Mouse (Mus musculus) macrophage (primary cell): Measurements from ENCODE around the gene Myg1. TPM values are rescaled to one million over a fixed set of nuclear protein-coding genes. Genes with fewer than 3 reads are reported as not detected.
A peak's percentile ranks its signal among the peaks of the same experiment; 100 is the strongest.

Experiments used
- H3K27ac ChIP-seq: fragments of 350-480 bp; formaldehyde crosslinking; 2 replicates; pipeline ENCODE4 v1.9.0; 2021
- H3K36me3 ChIP-seq: fragments of 350-480 bp; formaldehyde crosslinking; 2 replicates; pipeline ENCODE4 v1.9.0; 2021; ENCODE audit errors: inconsistent target
- H3K4me3 ChIP-seq: fragments of 350-480 bp; formaldehyde crosslinking; 2 replicates; pipeline ENCODE4 v1.9.0; 2021; ENCODE audit errors: inconsistent target
- H3K79me2 ChIP-seq: fragments of 350-480 bp; formaldehyde crosslinking; 2 replicates; pipeline ENCODE4 v1.9.0; 2021; ENCODE audit errors: inconsistent target
- WGBS: methylation state at CpG from one replicate; pipeline ENCODE4 v1.1.7; 2026; ENCODE audit warnings: inconsistent platforms; ENCODE audit not compliant: missing documents; 5-methylcytosine and 5-hydroxymethylcytosine counted together
- polyA plus RNA-seq: library from polyadenylated mRNA; stranded (reverse); fragments of 250-400 nt; gene quantifications from 3 replicates; pipeline ENCODE4 v1.2.4, GENCODE M21; 2018; ENCODE audit warnings: inconsistent platforms
- total RNA-seq, 78 experiments: library from RNA; depleted of rRNA; stranded (reverse); fragments of 250-400 nt; gene quantifications; 1 replicate in 9 of 78; 2 replicates in 24 of 78; 3 replicates in 43 of 78; 4 replicates in 2 of 78; pipeline ENCODE4 v1.2.4; 2018; ENCODE audit warnings: inconsistent platforms in 56 of 78

Myg1 gene
- 10 to 100 TPM in 25 of 26 experiments, 1 to 10 TPM in 1; 10.0 to 65.5 (median 29.2) TPM for total RNA-seq (2018; cell fraction: chromatin; rRNA removed)
- total RNA-seq (2018; cell fraction: cytosol; rRNA removed): 10 to 100 TPM; 13.4 to 27.8 (median 20.5) TPM
- total RNA-seq (2018; cell fraction: nucleus; rRNA removed): 10 to 100 TPM; 12.6 to 75.2 (median 23.6) TPM
- 15.1 to 28.2 TPM (median 21.0 TPM) in 3 replicates for polyA plus RNA-seq

DNA sequence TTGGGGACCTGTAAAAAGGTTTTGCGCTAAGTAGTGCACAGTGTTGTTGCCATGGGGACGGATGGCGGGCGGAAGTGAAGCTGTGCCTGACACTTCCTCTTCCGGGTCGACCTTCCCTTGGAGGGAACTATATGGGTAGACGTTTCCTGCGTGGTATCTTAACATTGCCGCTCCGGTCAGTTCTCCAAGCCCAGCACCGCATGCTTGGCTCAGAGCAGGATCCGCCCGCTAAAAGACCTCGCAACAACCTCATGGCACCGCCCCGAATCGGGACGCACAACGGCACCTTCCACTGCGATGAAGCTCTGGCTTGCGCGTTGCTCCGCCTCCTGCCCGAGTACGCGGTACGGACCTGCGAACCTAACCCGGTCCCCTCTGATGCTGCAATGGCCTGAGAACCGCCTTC is at the start of gene Myg1:
Gene Myg1, plus strand, starts transcription at position 100 of the 406 bp plus-strand sequence.
- peaks cover 40% of the 10 kb centered on the region for H3K79me2 ChIP-seq
- H3K27ac ChIP-seq: peak within 1 kb of the TSS; percentile 58
- peaks cover 26% of the 10 kb centered on the region; the same call in 1 of the 2 replicates for H3K36me3 ChIP-seq
- under 1% methylated on average over 30 of the region's 30 CpGs for WGBS
- peak within 1 kb of the TSS; percentile 84 for H3K4me3 ChIP-seq

DNA sequence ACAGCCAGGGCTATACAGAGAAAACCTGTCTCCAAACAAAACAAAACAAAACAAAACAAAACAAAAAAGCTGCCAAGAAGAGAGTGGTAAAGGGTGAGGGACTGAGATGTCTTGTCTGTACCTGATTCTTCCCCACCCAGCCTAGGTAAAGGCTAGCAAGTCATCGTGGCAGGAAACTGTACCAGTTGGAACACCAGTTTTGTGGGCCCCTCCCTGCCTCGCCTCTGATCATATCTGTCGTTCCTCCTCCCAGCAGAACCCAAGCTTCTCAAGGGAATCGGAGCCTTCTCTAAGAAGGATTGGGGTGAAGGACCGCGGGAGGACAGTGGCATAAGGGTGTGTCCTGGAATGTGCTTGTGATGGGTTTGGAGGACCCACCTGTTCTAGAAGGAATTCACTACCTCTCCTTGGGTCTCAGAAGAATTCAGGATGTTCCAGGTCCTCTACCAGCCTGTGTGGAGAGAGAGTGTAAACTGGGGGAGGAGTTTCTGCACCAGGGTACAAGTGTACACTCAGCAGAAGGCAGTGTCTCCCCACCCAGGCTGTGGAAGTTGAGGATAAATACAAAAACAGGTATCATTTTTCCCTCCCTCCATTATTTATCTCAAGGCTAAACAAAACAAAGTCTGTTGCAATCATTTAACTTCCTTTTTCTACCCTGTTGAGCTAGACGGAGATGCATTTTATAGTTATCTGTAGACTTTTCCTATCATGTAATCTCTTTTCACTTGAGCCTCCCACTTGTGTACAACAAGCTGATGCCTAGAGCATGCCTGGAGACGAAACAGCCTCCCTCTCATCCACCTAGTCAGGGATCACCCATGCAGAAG is 48.8 kb upstream of the Myg1 start:
- Histone ChIP-seq H3K27ac (peak overlapping the region; percentile 27), H3K36me3 (peaks cover 10% of the 10 kb centered on the region; the same call in 1 of the 2 replicates), H3K4me3 (no peak overlapping the region), H3K79me2 (peaks cover 27% of the 10 kb centered on the region)
- 47% methylated on average over 8 of the region's 8 CpGs for WGBS

DNA sequence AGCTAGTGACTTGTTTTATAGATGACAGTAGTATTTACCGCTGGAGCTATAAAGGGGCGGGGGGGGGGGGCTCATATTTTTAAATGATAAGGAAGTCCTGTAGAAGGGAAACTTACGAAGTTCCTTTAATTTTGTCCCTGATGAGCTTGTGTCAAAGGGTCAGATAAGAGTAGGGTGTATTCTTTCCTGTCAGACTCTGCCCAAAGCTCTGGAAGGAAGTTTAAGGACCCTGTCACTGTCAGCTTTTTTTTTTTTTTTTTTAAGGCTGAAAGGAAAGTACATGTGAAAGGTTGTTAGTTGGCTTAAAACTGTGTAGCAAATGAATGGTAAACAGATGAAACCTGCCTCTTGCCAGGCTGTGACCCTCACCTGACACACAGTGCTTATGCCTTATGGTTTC is 47.9 kb upstream of the Myg1 start:
- no peak overlapping the region for H3K27ac ChIP-seq
- 61% methylated on average over 3 of the region's 3 CpGs for WGBS

DNA sequence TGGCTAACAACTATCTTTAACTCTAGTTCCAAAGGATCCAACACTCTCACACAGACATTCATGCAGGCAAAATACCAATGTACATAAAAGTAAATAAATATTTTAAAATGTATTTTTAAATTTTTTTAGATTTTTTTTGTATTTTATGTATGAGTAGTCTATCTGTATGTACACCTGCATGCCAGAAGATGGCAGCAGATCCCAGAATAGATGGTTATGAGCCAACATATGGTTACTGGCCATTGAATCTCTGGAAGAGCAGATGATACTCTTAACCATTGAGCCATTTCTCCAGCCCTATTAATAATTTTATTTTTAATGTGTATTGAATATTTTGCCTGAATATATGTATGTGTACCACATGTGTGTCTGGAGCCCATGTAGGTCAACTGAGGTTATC is 44.1 kb upstream of the Myg1 start:
- H3K79me2 ChIP-seq: no peaks in the 10 kb centered on the region
- H3K4me3 ChIP-seq: no peak overlapping the region
- H3K36me3 ChIP-seq: no peaks in the 10 kb centered on the region
- no peak overlapping the region for H3K27ac ChIP-seq

More for the DNA sequence above, 47.9 kb upstream of the Myg1 start:
- Histone ChIP-seq H3K4me3 (no peak overlapping the region), H3K36me3 (peaks cover 10% of the 10 kb centered on the region; the same call in 1 of the 2 replicates), H3K79me2 (peaks cover 27% of the 10 kb centered on the region)

DNA sequence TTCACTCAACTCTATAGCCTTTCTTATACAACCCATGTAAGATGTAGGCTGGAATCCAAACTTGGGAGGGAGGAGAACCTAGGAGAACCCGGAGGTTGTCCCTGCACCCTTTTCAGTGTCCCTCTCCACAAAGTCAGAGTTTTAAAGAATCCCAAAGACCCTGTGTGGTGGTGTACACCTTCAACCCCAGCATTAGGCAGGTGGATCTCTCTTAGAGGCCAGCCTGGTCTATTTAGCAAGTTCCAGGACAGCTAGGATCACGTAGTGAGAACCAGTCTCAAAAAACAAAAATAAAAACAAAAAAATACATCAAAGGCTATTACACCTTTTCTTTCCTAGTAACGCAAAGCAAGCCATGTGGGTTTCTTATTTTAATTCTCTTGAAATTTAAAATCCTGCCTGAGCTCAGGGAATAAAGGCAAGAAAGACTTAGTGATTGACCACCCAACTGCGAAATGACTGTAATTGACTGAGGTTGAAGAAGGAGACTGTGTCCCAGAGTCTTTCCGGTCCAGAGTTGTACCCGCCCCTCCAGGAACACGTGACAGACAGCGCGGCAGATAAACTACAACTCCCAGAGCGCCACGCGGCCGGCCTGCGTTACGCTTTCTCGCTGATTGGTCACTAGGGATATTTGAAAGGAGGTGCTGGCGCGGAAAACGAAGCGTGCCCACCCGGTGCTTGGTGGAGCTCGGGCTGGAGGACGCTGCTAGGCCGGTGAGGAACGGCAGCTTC is 35.7 kb upstream of the Myg1 start, which contains the start of gene Espl1:
Gene Espl1, plus strand, starts transcription at position 634 of the 735 bp plus-strand sequence.
- H3K79me2 ChIP-seq: peaks cover 22% of the 10 kb centered on the region
- H3K27ac ChIP-seq: peak within 1 kb of the TSS; percentile 37
- WGBS: 6% methylated on average over 25 of the region's 25 CpGs
- H3K36me3 ChIP-seq: no peaks in the 10 kb centered on the region
- H3K4me3 ChIP-seq: peak within 1 kb of the TSS; percentile 72

DNA sequence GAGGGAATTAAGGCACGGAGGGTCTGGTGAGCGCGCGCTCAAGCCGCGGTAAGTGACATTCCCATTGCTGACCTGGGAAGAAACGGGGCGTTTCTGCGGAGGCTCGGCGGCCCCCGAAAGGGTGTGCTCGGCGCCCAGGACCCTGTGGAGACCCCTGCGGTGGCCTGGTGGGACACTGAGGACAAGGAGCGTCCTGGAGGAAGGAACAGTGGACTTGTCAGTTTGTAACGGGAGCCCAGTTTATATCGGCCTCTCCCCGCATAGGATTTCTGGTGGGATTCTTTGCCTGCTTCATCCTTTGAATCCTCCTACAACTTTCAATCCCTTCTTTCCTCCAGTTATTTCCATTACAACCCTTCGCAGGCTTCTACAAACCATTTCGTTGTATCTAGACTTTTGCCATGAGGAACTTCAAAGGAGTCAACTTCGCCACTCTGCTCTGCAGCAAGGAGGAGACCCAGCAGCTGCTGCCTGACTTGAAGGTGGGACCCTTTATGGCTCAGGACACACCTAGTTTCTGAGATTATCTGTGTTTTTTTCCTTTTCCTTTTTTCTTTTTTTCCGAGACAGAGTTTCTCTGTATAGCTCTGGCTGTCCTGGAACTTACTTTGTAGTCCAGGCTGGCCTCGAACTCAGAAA is 35.0 kb upstream of the Myg1 start:
- Histone ChIP-seq H3K27ac (peak overlapping the region; percentile 37), H3K79me2 (peaks cover 22% of the 10 kb centered on the region), H3K4me3 (peak overlapping the region; percentile 72), H3K36me3 (no peaks in the 10 kb centered on the region)
- WGBS: 8% methylated on average over 24 of the region's 24 CpGs

DNA sequence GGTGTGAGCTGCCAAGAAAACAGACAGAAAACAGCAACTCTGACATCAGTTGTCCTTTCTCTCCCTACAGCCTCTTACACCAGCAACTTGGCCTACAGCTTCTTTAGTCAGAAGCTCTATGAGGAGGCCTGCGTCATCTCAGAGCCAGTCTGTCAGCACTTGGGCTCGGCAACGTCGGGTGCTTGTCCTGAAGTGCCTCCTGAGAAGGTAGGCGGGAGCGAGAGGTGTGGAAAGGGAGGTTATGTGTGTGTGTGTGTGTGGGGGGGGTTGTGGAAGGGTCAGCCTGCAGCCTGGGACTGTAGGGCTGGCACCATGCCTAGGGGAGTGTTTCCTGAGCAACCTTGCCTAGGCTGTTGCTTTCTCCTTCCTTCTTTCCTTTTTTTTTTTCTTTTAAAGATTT is 29.0 kb upstream of the Myg1 start:
- Histone ChIP-seq H3K36me3 (no peaks in the 10 kb centered on the region), H3K79me2 (peaks cover 11% of the 10 kb centered on the region), H3K27ac (no peak overlapping the region), H3K4me3 (no peak overlapping the region)
- WGBS: 90% methylated on average over 2 of the region's 6 CpGs

DNA sequence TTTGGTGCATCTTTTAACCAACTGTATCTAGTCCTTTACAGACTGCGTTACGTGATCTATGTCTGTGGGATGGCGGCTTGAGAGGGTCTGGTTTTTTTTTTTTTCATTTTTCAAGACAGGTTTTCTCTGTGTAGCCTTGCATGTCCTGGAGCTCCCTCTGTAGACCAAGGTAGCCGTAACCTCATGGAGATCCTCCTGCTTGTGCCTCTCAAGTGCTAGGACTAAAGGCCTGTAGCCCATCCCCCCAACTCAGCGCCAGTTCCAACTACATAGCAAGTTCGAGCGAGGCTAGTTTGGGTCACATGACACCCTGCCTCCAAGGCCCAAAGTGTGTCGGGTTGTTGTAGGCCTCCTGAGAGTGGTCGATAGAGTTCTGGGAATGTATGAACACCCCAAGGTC is 22.8 kb upstream of the Myg1 start:
- 97% methylated on average over 9 of the region's 9 CpGs for WGBS
- Histone ChIP-seq H3K27ac (no peak overlapping the region), H3K79me2 (no peaks in the 10 kb centered on the region), H3K4me3 (no peak overlapping the region), H3K36me3 (no peaks in the 10 kb centered on the region)

DNA sequence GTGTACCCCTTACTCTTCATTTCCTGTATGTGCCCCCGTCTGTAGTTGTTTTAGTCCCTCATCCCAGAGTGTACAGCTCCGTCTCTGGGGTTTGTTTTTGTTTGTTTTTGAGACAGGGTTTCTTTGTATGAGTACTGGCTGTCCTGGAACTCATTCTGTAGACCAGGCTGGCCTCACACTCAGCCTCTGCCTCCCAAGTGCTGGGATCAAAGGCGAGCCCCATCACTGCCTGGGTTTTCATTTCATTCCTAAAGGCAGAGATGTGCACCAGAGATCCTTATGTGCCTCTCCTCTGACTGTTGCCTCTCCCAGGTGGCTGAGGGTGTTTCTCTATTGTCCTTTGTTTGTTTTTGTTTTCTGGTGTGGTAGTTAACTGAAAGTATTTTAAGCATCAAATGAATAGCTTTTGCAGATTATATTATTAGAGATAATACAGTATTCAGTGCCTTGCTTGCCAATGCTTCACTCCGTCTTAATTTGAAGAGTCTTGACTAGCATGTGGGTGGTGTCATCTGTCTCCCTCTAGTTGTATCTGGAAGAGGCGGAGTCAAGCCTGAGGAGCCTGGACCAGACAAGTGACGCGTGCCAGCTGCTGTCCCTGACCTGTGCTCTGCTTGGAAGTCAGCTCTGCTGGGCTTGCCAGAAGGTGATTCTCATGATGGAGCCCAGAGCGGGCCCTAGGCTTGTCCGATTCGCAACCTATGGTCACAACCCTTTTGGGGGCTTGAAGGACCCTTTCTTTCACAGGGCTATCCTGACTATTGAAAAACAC is 21.2 kb upstream of the Myg1 start:
- no peaks in the 10 kb centered on the region for H3K79me2 ChIP-seq
- H3K36me3 ChIP-seq: no peaks in the 10 kb centered on the region
- H3K4me3 ChIP-seq: no peak overlapping the region
- 98% methylated on average over 10 of the region's 10 CpGs for WGBS
- H3K27ac ChIP-seq: no peak overlapping the region

DNA sequence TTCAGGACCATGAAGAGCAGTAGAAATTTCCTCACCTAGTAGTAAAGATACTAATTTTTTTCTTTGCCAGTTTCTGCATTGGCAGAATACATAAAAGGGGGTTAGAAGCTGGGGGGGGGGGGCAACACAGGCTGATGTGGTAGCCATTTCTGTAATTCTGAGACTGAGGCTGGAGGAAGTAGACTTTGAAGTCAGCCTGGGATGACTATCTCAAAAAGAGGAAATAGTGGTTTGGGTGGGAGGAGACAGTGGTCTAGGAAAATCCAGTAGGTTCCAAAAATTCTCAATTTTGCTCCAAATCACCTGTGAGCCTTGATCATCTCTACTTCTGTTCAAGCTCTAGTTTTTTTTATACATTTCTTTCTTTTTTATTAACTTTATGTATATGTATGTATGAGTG is 20.0 kb upstream of the Myg1 start:
- no peaks in the 10 kb centered on the region for H3K79me2 ChIP-seq
- peak overlapping the region; percentile 33 for H3K27ac ChIP-seq
- H3K36me3 ChIP-seq: no peaks in the 10 kb centered on the region
- H3K4me3 ChIP-seq: no peak overlapping the region

DNA sequence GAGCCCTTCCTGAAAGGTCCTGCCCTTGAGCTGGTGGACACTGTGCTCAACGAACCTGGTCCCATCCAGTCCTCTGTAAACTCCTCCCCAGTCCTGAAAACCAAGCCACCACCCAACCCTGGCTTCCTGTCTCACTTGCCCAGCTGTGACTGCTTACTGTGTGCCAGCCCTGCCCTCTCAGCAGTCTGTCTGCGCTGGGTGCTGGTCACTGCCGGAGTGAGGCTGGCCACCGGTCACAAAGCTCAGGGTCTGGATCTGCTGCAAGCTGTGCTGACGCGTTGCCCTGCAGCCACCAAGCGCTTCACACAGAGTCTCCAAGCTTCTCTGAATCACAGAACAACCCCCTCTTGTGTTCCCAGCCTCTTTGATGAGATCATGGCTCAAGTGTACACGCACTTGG is 16.2 kb upstream of the Myg1 start:
- Histone ChIP-seq H3K36me3 (no peaks in the 10 kb centered on the region), H3K4me3 (no peak overlapping the region)
- WGBS: 80% methylated on average over 8 of the region's 8 CpGs

DNA sequence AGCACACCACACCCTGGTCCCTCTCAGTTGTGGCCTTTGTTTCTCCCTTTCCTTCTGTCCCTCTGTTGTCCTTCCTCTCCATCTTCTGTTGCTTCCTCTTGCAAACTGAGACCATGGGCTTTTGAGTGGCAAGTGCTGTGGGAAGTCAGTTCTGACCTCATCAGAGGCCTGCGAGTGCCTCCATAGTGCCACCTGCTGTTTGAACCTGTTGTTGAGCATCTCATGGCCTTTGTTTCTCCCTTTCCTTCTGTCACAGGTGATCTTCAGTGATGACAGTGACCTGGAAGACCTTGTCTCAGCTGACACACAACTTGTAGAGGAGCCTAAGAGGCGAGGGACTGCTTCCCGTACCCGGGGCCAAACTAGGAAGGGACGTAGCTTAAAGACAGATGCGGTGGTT is 15.2 kb upstream of the Myg1 start:
- H3K79me2 ChIP-seq: no peaks in the 10 kb centered on the region
- no peaks in the 10 kb centered on the region for H3K36me3 ChIP-seq
- H3K27ac ChIP-seq: peak overlapping the region; percentile 35
- WGBS: 86% methylated on average over 6 of the region's 6 CpGs
- no peak overlapping the region for H3K4me3 ChIP-seq

More for the DNA sequence above, 16.2 kb upstream of the Myg1 start:
- H3K27ac ChIP-seq: peak overlapping the region; percentile 35
- H3K79me2 ChIP-seq: no peaks in the 10 kb centered on the region

DNA sequence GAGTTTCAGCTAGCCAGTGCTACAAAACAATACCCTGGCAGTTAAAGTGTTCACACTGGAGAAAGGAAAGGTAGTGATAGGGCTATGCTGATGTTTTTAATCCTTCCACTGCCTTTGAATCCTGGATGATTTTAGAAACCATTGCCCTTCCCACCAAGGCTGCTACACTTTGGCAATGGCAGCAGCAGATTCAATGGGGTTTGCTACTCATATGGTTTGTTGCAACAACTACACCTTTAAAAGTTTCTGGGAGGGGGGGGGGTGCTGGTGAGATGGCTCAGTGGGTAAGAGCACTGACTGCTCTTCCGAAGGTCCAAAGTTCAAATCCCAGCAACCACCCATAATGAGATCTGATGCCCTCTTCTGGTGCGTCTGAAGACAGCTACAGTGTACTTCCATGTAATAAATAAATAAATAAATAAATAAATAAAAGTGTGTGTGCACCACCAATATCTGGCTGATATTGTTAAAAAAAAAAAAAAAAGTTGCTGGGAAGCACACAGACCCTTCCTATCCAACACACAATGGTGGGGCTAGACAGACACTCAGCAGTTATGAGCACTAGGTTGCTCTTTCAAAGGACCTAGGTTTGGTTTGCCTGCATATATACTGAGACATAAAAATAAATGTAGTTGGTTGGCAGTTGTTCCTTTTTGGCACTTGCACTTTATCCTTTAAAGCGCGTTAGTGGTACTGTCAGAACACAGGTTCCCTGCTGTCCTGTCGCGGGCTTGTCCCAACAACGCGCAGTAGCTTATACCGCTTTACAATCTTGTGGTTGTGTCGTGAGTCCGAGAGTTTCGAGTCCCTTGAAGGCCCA is 6.6 kb upstream of the Myg1 start:
- H3K4me3 ChIP-seq: no peak overlapping the region
- H3K27ac ChIP-seq: no peak overlapping the region
- H3K79me2 ChIP-seq: peaks cover 21% of the 10 kb centered on the region
- H3K36me3 ChIP-seq: peaks cover 8% of the 10 kb centered on the region; the same call in 1 of the 2 replicates
- WGBS: 83% methylated on average over 12 of the region's 12 CpGs
